Mouse (Mus musculus) liver, adult 2 months (tissue): ENCODE measurements around the gene Map3k1.

Experiments
- CTCF ChIP-seq: fragments of 200-500 bp; IDR thresholded peaks from 2 replicates; pipeline ENCODE4 v1.5.1; 2011; ENCODE audit warnings: low read depth, low read length, control low read depth
- POLR2A ChIP-seq: fragments of 200-500 bp; IDR thresholded peaks from 2 replicates; pipeline ENCODE4 v1.6.1; 2011; ENCODE audit warnings: low read length, control low read depth; ENCODE audit not compliant: insufficient read depth; ENCODE audit errors: extremely low read depth

GRCm38 (mm10) chr13:111850046-111850837, 41.4 kb upstream of the Map3k1 start:
- TF ChIP-seq POLR2A (no peak), CTCF (no peak)
